In the genomic region with DNA sequence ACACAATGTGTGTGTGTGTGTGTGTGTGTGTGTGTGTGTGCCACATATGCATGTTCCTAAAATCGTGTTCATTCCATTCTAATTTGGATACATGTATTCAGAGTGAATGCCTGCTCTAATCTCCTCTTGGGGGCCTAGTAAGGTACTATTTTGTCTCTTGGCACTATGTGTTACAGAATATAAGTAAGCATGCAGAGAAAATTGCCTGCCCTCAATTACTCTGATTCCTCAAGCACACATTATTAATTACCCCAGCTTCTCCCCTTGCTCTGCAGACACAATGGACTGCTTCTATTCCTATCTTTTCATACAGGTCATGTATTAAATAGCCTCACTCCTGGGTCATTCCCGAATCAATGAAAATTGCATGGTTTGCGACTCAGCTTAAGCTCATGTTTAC, we compare ENCODE assay signal across 24 mouse cellular contexts.
DNase-seq lines count a peak whose midpoint lies in the region; ATAC-seq and TF ChIP-seq lines count a peak whose summit lies in the region.
"Had no signal": no experiment of that assay in that cellular context is flagged by ENCODE, and none has a peak within 500 bp of the region (broad histone marks: within the 10 kb centered on the region; RNA-seq: fewer than 3 reads in every experiment).

No protein-coding gene starts in this region.

- no peak overlapping the region for H3K27ac ChIP-seq in forebrain, embryonic 12.5 days
- H3K27ac ChIP-seq in forebrain, postnatal 0 days (ENCODE audit: low read depth, low read length), result no peak overlapping the region
- H3K27ac ChIP-seq in hindbrain, embryonic 15.5 days (replicated peaks), result no peak overlapping the region
- no peak overlapping the region for H3K27ac ChIP-seq in midbrain, postnatal 0 days (ENCODE audit: low read depth, low read length)
- H3K27ac ChIP-seq: heart, adult 2 months; intestine, embryonic 15.5 days; limb, embryonic 12.5 days; liver, embryonic 12.5 days; stomach, embryonic 15.5 days had no signal

- no peaks in the 10 kb centered on the region for H3K27me3 ChIP-seq in forebrain, embryonic 12.5 days
- H3K27me3 ChIP-seq in forebrain, postnatal 0 days (ENCODE audit: insufficient read depth, low read length), result no peaks in the 10 kb centered on the region
- no peaks in the 10 kb centered on the region for H3K27me3 ChIP-seq in hindbrain, embryonic 15.5 days
- no peaks in the 10 kb centered on the region for H3K27me3 ChIP-seq in midbrain, postnatal 0 days (ENCODE audit: insufficient read depth, low read length)
- H3K27me3 ChIP-seq: intestine, embryonic 15.5 days; limb, embryonic 12.5 days; liver, embryonic 12.5 days; stomach, embryonic 15.5 days had no signal

- TF ChIP-seq POLR2A in brain, embryonic 14.5 days (IDR thresholded peaks at IDR 0.05; ENCODE audit: borderline replicate concordance, extremely low read depth, insufficient read depth, insufficient read length, poor library complexity, severe bottlenecking), result no peak

- no peaks in the 10 kb centered on the region for H3K9me3 ChIP-seq in forebrain, embryonic 12.5 days
- no peaks in the 10 kb centered on the region for H3K9me3 ChIP-seq in forebrain, postnatal 0 days (ENCODE audit: low read length)
- no peaks in the 10 kb centered on the region for H3K9me3 ChIP-seq in hindbrain, embryonic 15.5 days
- no peaks in the 10 kb centered on the region for H3K9me3 ChIP-seq in midbrain, postnatal 0 days (ENCODE audit: low read length)
- H3K9me3 ChIP-seq: intestine, embryonic 15.5 days; limb, embryonic 12.5 days; liver, embryonic 12.5 days; stomach, embryonic 15.5 days had no signal

- no peak for TF ChIP-seq CTCF in forebrain, postnatal 0 days (IDR thresholded peaks at IDR 0.05; ENCODE audit: low read depth)
- no peak for TF ChIP-seq CTCF in brain, embryonic 14.5 days (IDR thresholded peaks at IDR 0.05; ENCODE audit: borderline replicate concordance, extremely low read depth, insufficient read depth, insufficient read length)
- TF ChIP-seq CTCF in midbrain, postnatal 0 days (IDR thresholded peaks at IDR 0.05), result no peak

- WGBS in forebrain, embryonic 12.5 days, result 12% methylated on average over 3 of the region's 3 CpGs
- WGBS in forebrain, postnatal 0 days, result 19% methylated on average over 3 of the region's 3 CpGs
- 38% methylated on average over 3 of the region's 3 CpGs for WGBS in hindbrain, embryonic 15.5 days
- WGBS in midbrain, postnatal 0 days, result 29% methylated on average over 3 of the region's 3 CpGs

- H3K36me3 ChIP-seq in forebrain, embryonic 12.5 days (replicated peaks), result no peaks in the 10 kb centered on the region
- no peaks in the 10 kb centered on the region for H3K36me3 ChIP-seq in forebrain, postnatal 0 days (ENCODE audit: insufficient read depth)
- H3K36me3 ChIP-seq in hindbrain, embryonic 15.5 days, result no peaks in the 10 kb centered on the region
- no peaks in the 10 kb centered on the region for H3K36me3 ChIP-seq in midbrain, postnatal 0 days (ENCODE audit: insufficient read depth, low read length)
- H3K36me3 ChIP-seq: intestine, embryonic 15.5 days; limb, embryonic 12.5 days; liver, embryonic 12.5 days; stomach, embryonic 15.5 days had no signal

- DNase-seq in forebrain, postnatal 0 days, result no peak
- DNase-seq in brain, embryonic 14.5 days (ENCODE audit: low read depth), result peak; percentile 71
- DNase-seq in midbrain, postnatal 0 days (ENCODE audit: low spot score), result peak; percentile 4
- no peak for DNase-seq in spleen, adult 12 weeks (ENCODE audit: low spot score)
- no peak for DNase-seq in spleen, postnatal 36 days (ENCODE audit: low spot score in 2 of 2)
- DNase-seq: adrenal gland, postnatal 36 days; cerebellum, adult 18-20 months; cerebellum, postnatal 36 days; gastrocnemius, postnatal 25 days; heart, adult 2 months; heart, postnatal 36 days; kidney, adult 9 months; lung, embryonic 14.5 days; lung, postnatal 36 days; right cerebral cortex, postnatal 14 days; thymus, adult 18-20 months; thymus, postnatal 4 days had no signal

- H3K4me2 ChIP-seq in forebrain, embryonic 12.5 days, result no peak overlapping the region
- H3K4me2 ChIP-seq in forebrain, postnatal 0 days (ENCODE audit: low read depth), result no peak overlapping the region
- no peak overlapping the region for H3K4me2 ChIP-seq in hindbrain, embryonic 15.5 days
- no peak overlapping the region for H3K4me2 ChIP-seq in midbrain, postnatal 0 days (ENCODE audit: low read depth, low read length, poor library complexity, severe bottlenecking)
- H3K4me2 ChIP-seq: intestine, embryonic 15.5 days; limb, embryonic 12.5 days; liver, embryonic 12.5 days; lung, embryonic 14.5 days; stomach, embryonic 15.5 days had no signal

- peaks cover 6% of the 10 kb centered on the region; the same call in 1 of the 2 replicates for H3K4me1 ChIP-seq in forebrain, embryonic 12.5 days
- H3K4me1 ChIP-seq in forebrain, postnatal 0 days (ENCODE audit: insufficient read depth), result no peaks in the 10 kb centered on the region
- peaks cover 4% of the 10 kb centered on the region; the same call in 1 of the 2 replicates for H3K4me1 ChIP-seq in hindbrain, embryonic 15.5 days (replicated peaks)
- no peaks in the 10 kb centered on the region for H3K4me1 ChIP-seq in midbrain, postnatal 0 days (ENCODE audit: insufficient read depth, low read length)
- H3K4me1 ChIP-seq: intestine, embryonic 15.5 days; limb, embryonic 12.5 days; liver, embryonic 12.5 days; stomach, embryonic 15.5 days had no signal

- H3K9ac ChIP-seq in forebrain, embryonic 12.5 days, result no peak overlapping the region
- no peak overlapping the region for H3K9ac ChIP-seq in forebrain, postnatal 0 days
- no peak overlapping the region for H3K9ac ChIP-seq in hindbrain, embryonic 15.5 days
- no peak overlapping the region for H3K9ac ChIP-seq in midbrain, postnatal 0 days (replicated peaks; ENCODE audit: low read length, poor library complexity, severe bottlenecking)
- H3K9ac ChIP-seq: intestine, embryonic 15.5 days; limb, embryonic 12.5 days; liver, embryonic 12.5 days; lung, embryonic 14.5 days; stomach, embryonic 15.5 days had no signal

- ATAC-seq in forebrain, embryonic 12.5 days (ENCODE audit: low FRiP score), result peak; percentile 63; the same call in 1 of the 2 replicates
- ATAC-seq in forebrain, postnatal 0 days, result no peak
- peak; percentile 27; the same call in 1 of the 2 replicates for ATAC-seq in hindbrain, embryonic 15.5 days (ENCODE audit: low FRiP score, low read depth)
- ATAC-seq in midbrain, postnatal 0 days (ENCODE audit: low FRiP score), result no peak
- ATAC-seq: intestine, embryonic 15.5 days; liver, embryonic 12.5 days had no signal

- H3K4me3 ChIP-seq in forebrain, embryonic 12.5 days (replicated peaks), result no peak overlapping the region
- H3K4me3 ChIP-seq in forebrain, postnatal 0 days (ENCODE audit: low read depth, low read length), result no peak overlapping the region
- no peak overlapping the region for H3K4me3 ChIP-seq in hindbrain, embryonic 15.5 days
- no peak overlapping the region for H3K4me3 ChIP-seq in midbrain, postnatal 0 days (ENCODE audit: low read depth, low read length)
- H3K4me3 ChIP-seq: erythroblast, embryonic 14.5 days; heart, adult 2 months; intestine, embryonic 15.5 days; limb, embryonic 12.5 days; liver, embryonic 12.5 days; stomach, embryonic 15.5 days had no signal

Comparison
In these comparisons a context has a peak if more than half of its experiments do, and no peak if none do; other contexts are left out.
1. ATAC-seq: peak in forebrain, embryonic 12.5 days (single experiment) and hindbrain, embryonic 15.5 days (single experiment); none in forebrain, postnatal 0 days (single experiment) and midbrain, postnatal 0 days (single experiment).
2. DNase-seq: peak in brain, embryonic 14.5 days (single experiment) and midbrain, postnatal 0 days (single experiment); none in forebrain, postnatal 0 days (single experiment), spleen, adult 12 weeks (single experiment) and spleen, postnatal 36 days (0 of 2).